Mouse (Mus musculus): ENCODE data around the gene Atp2b4. TPM values are rescaled to one million over a fixed set of nuclear protein-coding genes. Genes with fewer than 3 reads are reported as not detected.
A peak's percentile ranks its signal among the peaks of the same experiment; 100 is the strongest.

The Atp2b4 gene
- polyA plus RNA-seq, 1 experiment from 2014 or later = 13.9 TPM

- Histone ChIP-seq H3K9ac (no peak overlapping the region), H3K4me3 (no peak overlapping the region), H3K4me2 (no peak overlapping the region), H3K27ac (replicated peaks) (no peak overlapping the region), H3K36me3 (peaks cover 76% of the 10 kb centered on the region), H3K9me3 (no peaks in the 10 kb centered on the region), H3K4me1 (peaks cover 12% of the 10 kb centered on the region; the same call in 1 of the 2 replicates), H3K27me3 (replicated peaks) (no peaks in the 10 kb centered on the region)
- no peak for ATAC-seq (ENCODE audit: extremely low read depth, insufficient number of reproducible peaks, low FRiP score, low TSS enrichment)
- WGBS = 92% methylated on average over 7 of the region's 7 CpGs
Observed at GRCm38 (mm10) chr1:133650288-133651055, 150.4 kb downstream of the Atp2b4 start.

Small RNA genes lying within 50 kb of the gene (microRNA-seq; reads per million reads assigned to microRNA genes)
- 3.1 reads per million, percentile 12 among the genes with 10 or more reads in this experiment for gene Mir6903

Other genes with a start within 250 kb of the Atp2b4 start
- 454 and 519 TPM in 2 replicates for gene Snrpe, start 190.8 kb downstream of the Atp2b4 start, polyA plus RNA-seq (2015; fragmentation: Nextera tagmentation; extraction: Ambion mirVana)
- gene Zbed6, start 140.2 kb downstream of the Atp2b4 start, polyA plus RNA-seq (2015; fragmentation: Nextera tagmentation; extraction: Ambion mirVana) = not detected in 2 replicates
- 3.0 and 3.2 TPM in 2 replicates for gene Gm38394, start 139.7 kb downstream of the Atp2b4 start, polyA plus RNA-seq (2015; fragmentation: Nextera tagmentation; extraction: Ambion mirVana)
- 0.24 and 0.39 TPM in 2 replicates for gene Lax1, start 110.9 kb downstream of the Atp2b4 start, polyA plus RNA-seq (2015; fragmentation: Nextera tagmentation; extraction: Ambion mirVana)
- gene Optc, start 107.0 kb upstream of the Atp2b4 start, polyA plus RNA-seq (2015; fragmentation: Nextera tagmentation; extraction: Ambion mirVana) = 0.32 and 0.41 TPM in 2 replicates
- gene Prelp, start 120.4 kb upstream of the Atp2b4 start, polyA plus RNA-seq (2015; fragmentation: Nextera tagmentation; extraction: Ambion mirVana) = 2.8 and 3.1 TPM in 2 replicates
- 22.8 and 26.3 TPM in 2 replicates for gene Fmod, start 236.2 kb upstream of the Atp2b4 start, polyA plus RNA-seq (2015; fragmentation: Nextera tagmentation; extraction: Ambion mirVana)